Mouse (Mus musculus): ENCODE data around the gene Gm6525. TPM values are rescaled to one million over a fixed set of nuclear protein-coding genes. Genes with fewer than 3 reads are reported as not detected.

The Gm6525 gene
- polyA plus RNA-seq, 1 experiment from 2014 or later = not detected

DNA sequence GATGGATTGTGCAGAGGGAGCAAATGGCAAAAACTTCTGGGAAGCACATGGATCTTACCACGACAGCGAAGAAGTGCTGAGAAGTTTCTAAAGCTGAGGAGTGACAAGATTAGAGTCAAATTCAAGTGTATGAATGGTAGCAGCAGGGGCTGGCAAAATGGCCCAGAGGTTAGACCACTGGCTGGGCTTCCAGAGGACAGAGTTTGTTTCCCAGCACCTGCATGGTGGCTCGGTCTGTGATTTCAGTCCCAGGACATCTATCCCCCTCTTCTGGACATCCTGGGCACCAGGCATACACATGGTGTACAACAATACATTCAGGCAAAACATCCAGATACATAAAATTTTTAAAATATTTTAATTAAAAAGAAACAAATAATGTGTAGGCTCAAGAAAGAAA lies 24.1 kb upstream of the Gm6525 start:
- H3K27me3 ChIP-seq = no peaks in the 10 kb centered on the region
- H3K36me3 ChIP-seq = 0 out of 2 replicates have a peak, but pooled peaks cover 3% of the 10 kb centered on the region
- no peak overlapping the region for H3K4me3 ChIP-seq (replicated peaks)
- no peak overlapping the region for H3K9ac ChIP-seq
- no peak for DNase-seq
- H3K9me3 ChIP-seq (replicated peaks) = 0 out of 2 replicates have a peak, but pooled peaks cover 2% of the 10 kb centered on the region
- H3K4me2 ChIP-seq = no peak overlapping the region
- WGBS (ENCODE audit: insufficient replicate concordance) = 81% methylated on average over 3 of the region's 3 CpGs
- H3K27ac ChIP-seq = no peak overlapping the region
- peaks cover 6% of the 10 kb centered on the region for H3K4me1 ChIP-seq (replicated peaks)
- ATAC-seq (ENCODE audit: low read depth) = no peak

DNA sequence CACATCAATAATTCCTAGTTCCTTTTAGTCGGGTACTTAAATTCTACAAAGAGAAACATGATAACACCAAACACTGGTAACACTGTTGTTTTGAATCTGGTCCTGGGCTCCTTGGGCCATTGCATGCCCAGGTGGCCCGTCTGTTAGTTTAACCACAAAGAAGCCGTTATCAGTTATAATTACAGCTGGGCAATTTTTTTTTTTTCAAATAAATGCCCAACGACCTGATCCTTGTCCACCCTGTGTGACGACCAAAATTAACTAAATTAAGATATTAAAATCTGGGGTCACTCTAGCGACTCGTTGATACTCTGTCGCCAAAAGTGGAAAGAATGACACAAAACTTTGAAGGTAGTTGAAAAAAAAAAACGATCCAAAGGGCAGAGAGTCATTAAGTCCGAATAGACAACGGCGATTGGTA lies 19.2 kb upstream of the Gm6525 start:
- H3K9me3 ChIP-seq (replicated peaks) = no peaks in the 10 kb centered on the region
- H3K36me3 ChIP-seq = no peaks in the 10 kb centered on the region
- DNase-seq (no peak), ATAC-seq (ENCODE audit: low read depth) (no peak)
- peak overlapping the region; percentile 74 for H3K4me3 ChIP-seq (replicated peaks)
- H3K9ac ChIP-seq = peak overlapping the region; percentile 92
- H3K27ac ChIP-seq = peak overlapping the region; percentile 73
- H3K27me3 ChIP-seq = no peaks in the 10 kb centered on the region
- H3K4me1 ChIP-seq (replicated peaks) = peaks cover 19% of the 10 kb centered on the region
- H3K4me2 ChIP-seq = peak overlapping the region; percentile 100
- 4% methylated on average over 12 of the region's 12 CpGs for WGBS (ENCODE audit: insufficient replicate concordance)

DNA sequence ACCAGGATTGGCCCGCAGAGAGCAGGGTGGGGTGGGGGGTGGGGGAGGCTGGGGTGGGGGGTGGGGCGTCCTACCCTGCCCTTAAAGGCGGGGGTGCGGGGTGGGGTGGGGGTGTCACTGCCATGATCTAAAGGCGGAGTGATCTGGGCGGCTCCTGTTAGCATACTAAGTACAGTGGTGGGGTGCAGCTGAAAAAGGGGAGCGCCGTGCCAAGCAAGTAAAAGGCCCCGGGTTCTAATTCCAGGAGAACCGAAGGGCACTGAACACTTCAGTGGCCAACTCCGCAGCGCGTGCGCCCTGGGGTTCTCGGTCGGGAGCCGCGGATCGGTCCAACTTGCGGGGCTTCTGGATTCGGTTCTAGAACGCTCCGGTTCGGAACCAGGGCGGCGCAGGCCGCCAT lies 18.8 kb upstream of the Gm6525 start:
- under 1% methylated on average over 25 of the region's 27 CpGs for WGBS (ENCODE audit: insufficient replicate concordance)
- peaks cover 19% of the 10 kb centered on the region for H3K4me1 ChIP-seq (replicated peaks)
- DNase-seq = no peak

DNA sequence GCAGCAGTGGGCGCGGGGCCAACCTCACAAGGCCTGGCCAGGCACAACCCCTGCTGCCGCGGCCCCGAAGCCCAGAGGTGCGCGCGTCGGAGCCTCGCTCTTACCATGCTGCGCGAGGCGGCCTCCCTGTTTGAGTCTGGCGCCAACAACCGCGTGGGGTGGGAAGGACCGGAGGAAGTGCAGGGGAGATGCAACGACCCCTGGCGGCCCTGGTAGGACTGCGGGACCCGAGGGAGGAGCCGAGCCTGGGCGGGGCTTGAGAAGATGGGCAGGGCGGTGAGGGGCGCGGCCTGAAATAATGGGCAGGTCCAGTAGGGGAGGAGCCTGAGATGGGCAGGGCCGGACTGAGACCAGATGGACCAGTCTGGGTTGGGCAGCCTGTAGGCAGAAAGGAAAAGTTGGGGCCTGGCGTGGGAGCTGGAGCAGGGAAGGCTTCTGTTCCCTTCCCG lies 18.3 kb upstream of the Gm6525 start, which contains the start of gene Mnd1:
Gene Mnd1 (minus strand): TSS at position 229 of the 449 bp plus-strand sequence.
- peak within 1 kb of the TSS; percentile 100 for H3K4me2 ChIP-seq
- ATAC-seq (ENCODE audit: low read depth) = peak; percentile 97
- no peaks in the 10 kb centered on the region for H3K36me3 ChIP-seq
- no peaks in the 10 kb centered on the region for H3K27me3 ChIP-seq
- DNase-seq = peak; percentile 97
- under 1% methylated on average over 29 of the region's 29 CpGs for WGBS (ENCODE audit: insufficient replicate concordance)
- peak within 1 kb of the TSS; percentile 89 for H3K27ac ChIP-seq
- H3K9ac ChIP-seq = peak within 1 kb of the TSS; percentile 92
- peak within 1 kb of the TSS; percentile 74 for H3K4me3 ChIP-seq (replicated peaks)
- peaks cover 19% of the 10 kb centered on the region for H3K4me1 ChIP-seq (replicated peaks)
- H3K9me3 ChIP-seq (replicated peaks) = no peaks in the 10 kb centered on the region

More for the DNA sequence above, 18.8 kb upstream of the Gm6525 start:
- H3K4me2 ChIP-seq = peak overlapping the region; percentile 100
- no peaks in the 10 kb centered on the region for H3K9me3 ChIP-seq (replicated peaks)
- H3K36me3 ChIP-seq = no peaks in the 10 kb centered on the region
- H3K27ac ChIP-seq = peak overlapping the region; percentile 89
- H3K4me3 ChIP-seq (replicated peaks) = peak overlapping the region; percentile 74
- H3K9ac ChIP-seq = peak overlapping the region; percentile 92
- H3K27me3 ChIP-seq = no peaks in the 10 kb centered on the region
- ATAC-seq (ENCODE audit: low read depth) = peak; percentile 77

DNA sequence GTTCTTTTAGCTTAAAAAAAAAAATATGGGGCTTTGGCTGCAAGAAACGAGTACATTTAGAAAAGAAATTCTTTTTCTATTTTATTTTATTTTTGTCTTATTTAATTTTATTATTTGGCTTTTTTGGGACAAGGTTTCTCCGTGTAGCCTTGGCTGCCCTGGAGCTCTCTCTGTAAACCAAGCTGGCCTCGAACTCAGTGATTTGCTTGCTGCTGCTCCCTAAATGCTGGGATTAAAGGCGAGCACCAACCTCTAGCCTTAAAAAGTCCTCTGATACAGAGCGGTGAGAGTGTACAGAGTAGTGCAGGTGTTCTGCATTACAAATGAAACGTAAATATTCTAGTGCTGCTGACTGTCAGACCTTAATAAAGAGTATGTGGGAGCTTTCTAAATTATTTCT lies 17.8 kb upstream of the Gm6525 start:
- H3K9ac ChIP-seq = no peak overlapping the region
- no peak overlapping the region for H3K27ac ChIP-seq
- H3K4me2 ChIP-seq = peak overlapping the region; percentile 100
- H3K36me3 ChIP-seq = no peaks in the 10 kb centered on the region
- WGBS (ENCODE audit: insufficient replicate concordance) = 57% methylated on average over 6 of the region's 6 CpGs
- H3K27me3 ChIP-seq = no peaks in the 10 kb centered on the region
- ATAC-seq (ENCODE audit: low read depth) (no peak), DNase-seq (no peak)
- H3K4me1 ChIP-seq (replicated peaks) = peaks cover 19% of the 10 kb centered on the region
- peak overlapping the region; percentile 74 for H3K4me3 ChIP-seq (replicated peaks)
- no peaks in the 10 kb centered on the region for H3K9me3 ChIP-seq (replicated peaks)

DNA sequence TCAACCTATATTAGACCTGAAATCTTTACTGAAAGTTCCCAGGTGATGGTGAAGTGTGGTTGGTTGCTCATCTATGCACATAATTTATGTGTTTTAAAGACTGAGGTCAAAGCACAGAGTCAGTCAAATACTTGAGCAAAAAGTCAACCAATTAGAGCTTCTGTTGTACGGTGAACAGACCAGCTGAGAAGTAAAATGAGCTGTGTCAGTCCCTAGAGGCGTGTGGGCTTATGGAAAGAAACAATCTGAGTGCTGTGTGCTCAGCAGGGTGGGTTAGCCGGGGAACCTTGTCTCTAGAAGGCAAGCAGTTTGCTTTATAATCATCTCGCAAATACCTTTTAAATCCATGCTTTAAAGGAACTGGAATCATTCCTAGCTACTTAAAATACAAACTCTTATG lies 16.9 kb upstream of the Gm6525 start:
- Histone ChIP-seq H3K9ac (no peak overlapping the region), H3K4me3 (replicated peaks) (no peak overlapping the region), H3K27me3 (no peaks in the 10 kb centered on the region), H3K4me2 (no peak overlapping the region), H3K36me3 (no peaks in the 10 kb centered on the region), H3K9me3 (replicated peaks) (no peaks in the 10 kb centered on the region), H3K4me1 (replicated peaks) (peaks cover 19% of the 10 kb centered on the region), H3K27ac (no peak overlapping the region)
- ATAC-seq (ENCODE audit: low read depth) (no peak), DNase-seq (no peak)
- 73% methylated on average over 4 of the region's 4 CpGs for WGBS (ENCODE audit: insufficient replicate concordance)

DNA sequence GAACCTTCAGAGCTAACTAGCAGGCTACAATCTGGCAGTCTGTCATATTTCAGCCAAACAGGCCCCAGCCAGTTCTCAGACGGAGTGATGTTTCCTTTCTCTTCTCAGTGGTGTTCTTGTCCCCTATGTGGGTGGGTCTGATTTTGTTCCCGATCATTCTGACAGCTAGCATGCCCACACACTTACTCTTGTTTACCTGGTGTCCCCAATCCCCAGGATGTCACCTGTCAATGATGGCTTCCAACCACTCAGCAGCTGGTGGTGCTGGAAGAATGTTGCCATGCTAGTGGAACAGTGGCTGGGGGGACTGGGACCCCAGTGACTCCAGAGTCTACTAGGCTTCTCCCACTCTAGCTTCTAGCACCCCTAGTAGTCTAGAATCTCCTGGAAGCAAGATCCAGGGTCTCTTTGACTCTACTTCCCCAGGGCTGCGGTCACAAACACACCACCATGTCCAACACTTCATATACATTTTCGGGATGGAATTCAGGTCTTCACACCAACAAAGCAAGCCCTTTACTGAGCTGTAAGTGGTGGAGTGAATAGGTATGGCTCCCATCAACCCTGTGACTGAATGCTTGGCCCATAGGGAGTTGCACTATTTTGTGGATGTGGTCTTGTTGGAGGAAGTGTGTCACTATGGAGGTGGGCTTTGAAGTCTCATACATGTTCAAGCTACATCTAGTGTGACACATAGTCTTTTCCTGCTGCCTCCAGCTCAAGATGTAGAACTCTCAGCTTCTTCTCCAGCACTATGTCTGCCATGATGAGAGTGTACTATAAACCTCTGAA lies 16.1 kb upstream of the Gm6525 start:
- Histone ChIP-seq H3K4me1 (replicated peaks) (peaks cover 19% of the 10 kb centered on the region), H3K4me2 (no peak overlapping the region), H3K27me3 (no peaks in the 10 kb centered on the region), H3K9ac (no peak overlapping the region), H3K27ac (no peak overlapping the region), H3K36me3 (no peaks in the 10 kb centered on the region), H3K4me3 (replicated peaks) (no peak overlapping the region), H3K9me3 (replicated peaks) (no peaks in the 10 kb centered on the region)
- DNase-seq (no peak), ATAC-seq (ENCODE audit: low read depth) (no peak)
- WGBS (ENCODE audit: insufficient replicate concordance) = 70% methylated on average over 4 of the region's 4 CpGs

DNA sequence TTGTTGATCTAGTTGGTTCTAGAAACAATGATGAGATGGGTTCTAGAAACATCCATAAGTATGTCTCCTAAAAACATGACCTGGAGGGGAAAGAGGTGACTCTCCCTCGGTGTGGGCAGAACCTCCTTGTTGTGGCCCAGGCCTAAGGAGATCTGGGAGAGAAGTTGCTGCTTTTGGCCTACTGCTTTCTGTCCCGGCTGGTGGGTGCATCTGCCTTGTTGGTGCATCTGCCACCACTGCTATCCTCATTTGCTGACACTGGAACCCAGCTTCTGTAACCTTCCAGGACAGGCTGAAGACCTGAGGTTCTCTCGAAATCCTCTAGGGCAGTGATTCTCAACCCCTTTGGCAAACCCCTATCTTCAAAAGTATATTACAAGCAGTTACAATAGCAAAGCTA lies 8.5 kb upstream of the Gm6525 start:
- ATAC-seq (ENCODE audit: low read depth) (no peak), DNase-seq (no peak)
- H3K27ac ChIP-seq = no peak overlapping the region
- no peak overlapping the region for H3K4me2 ChIP-seq
- no peaks in the 10 kb centered on the region for H3K27me3 ChIP-seq
- no peak overlapping the region for H3K4me3 ChIP-seq (replicated peaks)
- H3K36me3 ChIP-seq = no peaks in the 10 kb centered on the region
- no peaks in the 10 kb centered on the region for H3K9me3 ChIP-seq (replicated peaks)
- H3K4me1 ChIP-seq (replicated peaks) = no peaks in the 10 kb centered on the region
- no peak overlapping the region for H3K9ac ChIP-seq
- WGBS (ENCODE audit: insufficient replicate concordance) = 74% methylated on average over 3 of the region's 3 CpGs

DNA sequence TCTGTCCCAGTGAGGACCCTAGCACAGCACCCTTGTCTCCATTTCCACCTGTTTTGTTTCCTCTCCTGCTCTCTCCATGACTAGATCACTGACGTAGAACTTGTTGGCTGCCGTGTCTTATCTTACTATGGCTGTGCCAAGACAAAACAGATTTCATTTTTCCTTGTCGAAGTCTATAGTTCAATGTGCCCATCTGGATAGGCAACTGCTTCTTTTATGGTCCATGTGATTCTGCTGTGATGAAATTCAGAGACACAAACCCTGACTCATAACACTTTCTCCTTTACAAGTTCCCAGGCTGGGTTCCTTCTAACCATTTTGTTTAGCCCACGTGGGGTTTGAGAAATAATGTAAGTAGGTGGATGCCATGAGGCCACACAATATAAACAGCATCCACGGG lies 7.8 kb upstream of the Gm6525 start:
- 65% methylated on average over 5 of the region's 5 CpGs for WGBS (ENCODE audit: insufficient replicate concordance)
- H3K9me3 ChIP-seq (replicated peaks) = no peaks in the 10 kb centered on the region
- no peak for ATAC-seq (ENCODE audit: low read depth)

GRCm38 (mm10) chr3:84168943-84169342 lies 5.0 kb upstream of the Gm6525 start:
- Histone ChIP-seq H3K36me3 (no peaks in the 10 kb centered on the region), H3K4me2 (no peak overlapping the region), H3K9me3 (replicated peaks) (no peaks in the 10 kb centered on the region), H3K4me1 (replicated peaks) (no peaks in the 10 kb centered on the region), H3K9ac (no peak overlapping the region), H3K4me3 (replicated peaks) (no peak overlapping the region), H3K27ac (no peak overlapping the region), H3K27me3 (no peaks in the 10 kb centered on the region)
- 57% methylated on average over 6 of the region's 6 CpGs for WGBS (ENCODE audit: insufficient replicate concordance)
- ATAC-seq (ENCODE audit: low read depth) (no peak), DNase-seq (no peak)

More for the DNA sequence above, 7.8 kb upstream of the Gm6525 start:
- H3K4me3 ChIP-seq (replicated peaks) = no peak overlapping the region
- H3K36me3 ChIP-seq = no peaks in the 10 kb centered on the region
- DNase-seq = no peak
- no peak overlapping the region for H3K27ac ChIP-seq
- H3K27me3 ChIP-seq = no peaks in the 10 kb centered on the region
- no peaks in the 10 kb centered on the region for H3K4me1 ChIP-seq (replicated peaks)
- no peak overlapping the region for H3K4me2 ChIP-seq
- H3K9ac ChIP-seq = no peak overlapping the region

- WGBS (ENCODE audit: insufficient replicate concordance) = 55% methylated on average over 8 of the region's 8 CpGs
- Histone ChIP-seq H3K9ac (no peak overlapping the region), H3K27me3 (no peaks in the 10 kb centered on the region), H3K4me1 (replicated peaks) (no peaks in the 10 kb centered on the region), H3K9me3 (replicated peaks) (no peaks in the 10 kb centered on the region), H3K4me2 (no peak overlapping the region), H3K36me3 (no peaks in the 10 kb centered on the region), H3K4me3 (replicated peaks) (no peak overlapping the region), H3K27ac (no peak overlapping the region)
- no peak for ATAC-seq (ENCODE audit: low read depth)
- DNase-seq = no peak
Observed at GRCm38 (mm10) chr3:84169393-84170005, 4.4 kb upstream of the Gm6525 start.
